Mouse (Mus musculus): Measurements from ENCODE around the gene Nod1.

Gene Nod1

DNA sequence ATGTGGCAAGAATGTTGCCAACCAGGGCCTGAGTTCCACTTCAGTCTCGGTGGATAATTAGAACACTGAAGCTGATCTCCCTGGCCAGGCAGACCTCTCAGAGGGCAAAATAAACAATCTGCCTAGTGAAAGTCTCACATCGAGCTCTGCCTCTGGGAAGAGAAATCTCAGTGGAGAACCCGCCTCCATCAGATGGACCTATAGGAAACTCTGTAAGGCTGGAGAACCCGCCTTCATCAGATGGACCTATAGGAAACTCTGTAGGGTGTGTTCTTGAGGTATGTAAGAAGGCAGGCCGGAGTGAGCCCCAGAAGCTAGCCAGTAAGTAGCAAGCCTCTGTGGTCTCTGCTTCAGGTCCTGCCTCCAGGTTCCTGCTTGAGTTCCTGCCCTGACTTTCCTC lies 37.5 kb downstream of the Nod1 start:
- DNase-seq: no peak

DNA sequence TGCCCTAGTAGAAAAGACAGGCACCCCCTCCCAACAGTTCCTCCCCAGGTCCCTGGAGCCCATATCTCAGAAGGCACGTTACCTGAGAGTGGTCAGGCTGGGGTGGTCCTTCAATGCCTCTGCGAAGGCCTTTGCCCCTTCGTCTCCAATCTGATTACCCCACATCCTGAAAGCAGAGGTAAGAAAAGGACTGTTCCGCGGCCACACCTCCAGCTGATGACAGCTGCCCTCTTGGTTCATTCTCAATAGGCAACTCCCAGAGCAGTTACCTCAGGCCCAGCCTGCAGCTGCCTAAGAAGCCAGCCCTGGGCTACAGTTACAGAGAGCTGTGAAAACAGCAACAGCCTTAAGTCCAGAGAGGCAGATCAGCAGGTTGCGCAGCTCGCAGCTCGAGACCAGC lies 38.1 kb downstream of the Nod1 start:
- no peak for DNase-seq

DNA sequence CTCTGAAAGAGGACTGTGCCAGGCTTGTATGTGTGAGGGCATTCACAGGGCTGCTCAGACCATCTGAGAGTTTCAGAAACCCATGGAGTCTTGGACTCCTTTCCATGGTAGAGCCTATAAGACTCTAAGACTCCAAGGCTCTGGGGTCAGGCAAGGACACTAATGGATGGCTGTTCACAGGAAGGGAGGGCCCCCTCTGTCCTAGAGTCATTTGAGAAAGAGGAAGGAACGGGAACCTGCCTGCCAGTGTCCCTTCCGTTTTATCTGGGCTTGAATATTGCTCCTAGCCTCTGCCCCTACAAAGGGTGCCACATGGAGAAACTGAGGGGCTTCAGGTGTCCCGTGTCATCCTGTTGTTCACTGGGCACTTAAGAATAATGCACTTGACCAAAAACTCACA lies 38.5 kb downstream of the Nod1 start:
- no peak for DNase-seq

DNA sequence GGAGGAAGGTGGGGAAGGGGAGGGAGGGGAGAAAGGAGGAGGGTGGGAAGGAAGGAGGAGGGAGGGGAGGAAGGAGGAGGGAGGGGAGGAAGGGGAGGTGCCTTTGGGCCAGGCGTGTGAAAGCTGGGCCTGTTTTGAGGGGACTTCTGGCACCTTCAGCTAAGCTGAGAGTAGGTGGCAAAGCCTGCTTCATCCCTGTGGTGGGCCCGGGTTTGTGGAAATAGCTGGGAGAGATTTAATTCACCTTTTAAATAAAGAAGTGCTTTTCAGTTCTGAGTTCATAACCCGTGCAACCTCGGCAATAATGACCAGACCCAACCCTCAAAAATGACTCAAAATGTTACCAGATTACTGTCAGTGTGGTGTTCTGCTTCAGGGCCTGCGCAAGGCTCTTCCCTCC lies 39.2 kb downstream of the Nod1 start:
- no peak for DNase-seq

DNA sequence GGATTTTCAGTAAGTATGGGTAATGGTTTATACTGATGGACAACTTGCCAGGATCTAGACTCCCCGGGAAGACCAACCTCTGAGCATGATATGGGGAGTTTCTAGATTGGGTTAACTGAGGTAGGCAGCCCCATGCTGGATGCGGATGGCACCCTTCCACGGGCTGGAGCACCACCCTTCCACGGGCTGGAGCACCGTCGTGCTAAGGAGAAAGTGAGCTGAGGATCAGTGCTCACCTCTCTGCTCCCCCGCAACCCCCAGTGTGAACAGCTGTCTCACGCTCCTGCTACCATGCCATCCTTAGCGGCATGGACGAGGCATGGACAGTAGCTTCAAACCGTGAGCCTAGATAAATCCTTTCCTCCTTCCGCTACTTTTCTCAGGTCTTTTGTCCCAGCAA lies 39.9 kb downstream of the Nod1 start:
- DNase-seq: no peak

DNA sequence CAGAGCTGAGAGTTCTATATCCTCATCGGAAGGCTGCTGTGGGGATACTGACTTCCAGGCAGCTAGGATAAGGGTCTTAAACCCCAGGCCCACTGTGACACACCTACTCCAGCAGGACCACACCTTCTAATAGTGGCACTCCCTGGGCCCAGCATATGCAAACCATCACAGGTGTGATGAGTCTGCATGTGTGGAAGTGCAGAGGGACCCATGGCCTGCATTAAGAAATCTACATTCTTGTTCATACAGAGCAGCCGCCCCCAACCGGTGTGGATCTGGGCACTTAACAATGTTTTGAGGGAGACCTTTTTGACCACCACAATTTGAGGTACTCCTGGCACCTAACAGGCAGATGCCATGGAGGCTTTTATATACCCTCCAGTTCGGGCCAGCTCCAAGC lies 40.8 kb downstream of the Nod1 start:
- DNase-seq: no peak

DNA sequence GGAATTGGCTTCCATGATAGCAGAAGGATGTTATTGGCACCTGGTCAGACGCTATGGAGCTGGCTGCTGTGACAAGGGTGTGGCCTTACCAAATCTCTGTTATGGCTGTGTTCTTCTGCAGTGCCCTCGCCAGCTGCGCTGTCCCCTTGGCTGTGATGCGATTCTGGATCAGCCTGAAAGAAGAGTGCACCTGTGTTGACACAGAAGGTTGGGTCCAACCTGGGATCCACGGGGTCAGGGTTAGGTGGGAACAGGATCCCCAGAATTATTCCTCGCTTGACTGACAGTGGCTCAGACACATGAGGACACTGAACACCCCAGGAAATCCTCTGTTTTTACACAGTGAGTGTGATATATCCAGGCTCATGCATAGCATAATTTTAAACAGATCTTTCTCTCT lies 44.5 kb downstream of the Nod1 start:
- no peak for DNase-seq

DNA sequence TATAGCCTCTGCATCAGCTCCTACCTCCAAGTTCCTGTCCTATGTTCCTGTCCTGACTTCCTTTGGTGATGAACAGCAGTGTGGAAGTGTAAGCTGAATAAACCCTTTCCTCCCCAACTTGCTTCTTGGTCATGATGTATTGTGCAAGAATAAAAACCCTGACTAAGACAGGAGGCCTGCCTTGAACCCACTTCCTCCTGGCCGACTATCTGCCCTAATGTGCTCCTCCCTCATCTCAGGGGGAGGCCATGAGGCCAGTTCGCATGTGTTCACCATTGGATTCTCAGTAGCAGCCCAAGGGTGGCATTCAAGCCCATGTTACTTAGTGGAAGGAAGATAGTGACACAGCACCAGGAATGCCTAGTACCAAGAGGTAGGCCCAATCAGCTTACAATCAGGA lies 45.5 kb downstream of the Nod1 start:
- no peak for DNase-seq

DNA sequence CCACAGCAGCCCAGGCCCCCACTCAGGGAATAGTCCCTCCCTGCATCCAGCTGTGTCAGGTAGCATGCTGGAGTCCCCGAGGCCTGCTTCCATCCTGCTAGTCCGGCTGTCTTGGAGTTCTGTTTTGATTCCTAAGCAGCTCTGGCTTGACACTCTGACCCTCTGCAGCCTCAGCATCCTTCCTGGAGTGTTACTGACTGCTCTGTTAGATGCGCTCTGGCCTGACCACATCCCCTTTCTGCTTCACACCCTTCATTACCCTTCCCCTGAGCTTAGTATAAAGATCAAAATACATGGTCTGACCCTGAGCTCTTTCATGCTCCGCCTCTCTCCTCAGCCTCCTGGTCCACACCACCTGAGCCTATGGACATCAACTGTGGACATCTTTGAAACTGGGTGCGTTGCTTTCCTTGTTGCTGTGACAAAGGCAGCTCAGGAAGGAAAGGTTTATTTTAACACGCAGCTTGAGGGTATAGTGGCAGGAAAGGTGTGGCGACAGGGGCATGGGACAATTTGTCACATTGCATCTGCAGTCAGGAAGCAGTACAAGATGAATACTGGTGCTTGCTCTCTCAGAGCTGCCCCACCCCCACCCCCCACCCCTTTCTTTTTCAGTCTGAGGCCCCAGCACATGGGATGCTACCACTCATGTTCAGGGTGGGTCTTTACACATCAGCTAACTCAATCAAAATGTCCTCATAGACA lies 46.5 kb downstream of the Nod1 start:
- DNase-seq: no peak

DNA sequence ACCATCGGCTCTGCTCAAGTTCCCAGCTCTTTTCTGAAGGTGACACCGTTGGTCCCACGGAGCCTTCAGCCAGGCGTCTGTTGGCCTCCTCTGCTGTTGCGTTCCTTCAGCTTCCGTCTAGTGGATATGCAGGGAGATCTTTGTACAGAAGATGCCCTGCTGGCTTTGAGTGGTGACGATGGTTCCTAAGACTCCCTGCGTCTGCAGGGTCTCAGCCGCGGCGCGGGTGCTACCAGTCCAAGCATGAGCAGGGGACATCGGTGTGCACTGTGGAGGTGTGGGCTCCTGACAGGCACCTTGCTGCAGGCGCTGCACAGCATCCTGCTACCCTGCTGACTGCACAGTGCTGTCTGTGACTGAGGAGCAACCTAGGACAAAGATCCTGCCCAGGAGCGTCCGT lies 47.9 kb downstream of the Nod1 start:
- no peak for DNase-seq

DNA sequence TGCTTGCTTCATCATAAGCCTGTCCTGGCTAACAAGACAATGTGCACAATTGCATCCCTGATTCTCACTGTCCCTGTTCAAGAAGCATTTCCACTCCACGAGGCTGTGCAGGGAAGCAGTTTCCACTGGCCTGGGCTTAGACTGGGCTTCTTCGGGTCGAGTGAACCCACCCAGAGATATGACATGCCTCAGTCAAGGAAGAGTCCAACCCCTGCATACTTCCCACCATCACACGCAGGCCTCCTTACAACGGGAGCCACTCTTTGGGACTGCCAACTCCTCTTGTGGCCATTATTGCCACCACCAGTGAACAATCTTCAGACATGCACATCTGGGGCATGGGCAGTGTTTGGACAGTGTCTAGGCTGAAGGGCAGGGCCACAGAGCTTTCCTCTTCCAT lies 53.9 kb downstream of the Nod1 start:
- DNase-seq: no peak

DNA sequence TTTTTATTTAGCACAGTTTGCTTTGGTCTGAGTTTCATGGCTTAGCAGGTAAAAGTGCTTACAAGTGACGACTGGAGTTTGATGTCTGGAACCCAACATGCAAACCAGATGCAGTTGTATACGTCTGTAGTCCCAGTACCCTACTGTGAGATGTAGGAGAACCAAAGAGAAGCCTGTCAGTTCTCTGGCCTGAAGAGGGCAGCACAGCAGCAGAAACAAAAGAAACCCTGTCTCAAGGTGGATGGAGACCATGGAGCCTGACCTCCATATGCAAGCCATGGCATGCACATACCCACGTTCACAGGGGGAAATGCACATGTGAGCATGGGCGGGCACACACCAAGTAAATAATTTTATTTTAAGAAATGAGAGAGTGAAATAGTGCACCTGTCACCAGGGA lies 54.9 kb downstream of the Nod1 start:
- no peak for DNase-seq

DNA sequence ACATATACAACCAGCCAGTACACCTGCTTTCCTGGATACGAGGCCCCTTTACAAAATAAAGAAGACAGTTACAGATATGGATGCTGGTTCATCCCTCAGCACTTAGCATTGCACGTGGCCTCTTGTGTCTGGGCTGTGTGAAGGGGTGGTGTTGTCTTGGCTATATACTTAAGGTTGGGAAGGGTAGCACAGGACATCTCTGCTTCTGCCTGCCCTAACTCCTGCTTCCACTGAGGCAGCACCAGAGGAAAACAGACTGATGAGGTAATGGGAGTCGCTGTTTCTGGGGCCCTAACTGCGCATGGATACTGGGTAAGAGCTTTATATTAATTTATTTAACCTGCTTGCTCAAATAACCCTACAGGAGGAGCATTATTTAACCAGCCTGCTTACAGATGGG lies 55.5 kb downstream of the Nod1 start:
- DNase-seq: no peak

DNA sequence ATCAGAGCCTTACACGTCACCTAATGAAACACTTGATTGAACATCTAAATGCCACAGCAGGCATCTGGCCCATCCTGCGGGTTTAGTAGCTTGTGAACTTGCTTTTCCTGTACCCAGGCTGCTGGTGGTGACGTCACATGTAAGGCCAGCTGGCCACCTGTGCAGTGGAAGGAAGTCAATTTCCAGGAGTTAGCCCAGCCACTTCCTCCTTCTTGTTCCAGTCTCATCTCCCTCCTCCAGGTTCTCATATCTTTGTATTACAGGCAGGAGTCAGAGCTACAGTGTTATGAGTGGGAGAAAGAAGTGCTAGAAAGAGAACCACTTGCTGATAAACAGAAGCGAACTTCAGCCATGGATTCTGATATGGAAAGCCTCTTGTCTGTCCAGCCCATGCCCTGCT lies 56.2 kb downstream of the Nod1 start:
- DNase-seq: no peak

DNA sequence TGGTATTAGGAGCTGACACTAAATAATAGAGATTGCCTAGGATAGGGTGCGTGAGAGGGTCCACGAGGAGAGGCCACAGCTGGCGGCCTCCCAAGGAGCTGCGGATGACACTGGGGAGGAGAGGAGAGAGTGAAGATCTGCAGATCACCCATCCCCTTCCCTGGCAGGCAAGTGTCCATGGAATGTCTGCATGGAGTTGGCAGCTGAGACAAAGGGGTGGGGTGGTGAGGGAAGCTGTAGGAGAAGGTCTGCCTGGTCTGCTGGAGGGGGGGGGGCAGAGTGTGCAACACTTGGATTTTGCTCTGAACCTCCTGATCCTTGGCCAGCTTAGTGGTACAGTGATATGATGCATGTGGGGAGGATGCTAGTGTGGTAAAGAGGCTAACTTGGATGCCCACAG lies 57.4 kb downstream of the Nod1 start:
- no peak for DNase-seq

DNA sequence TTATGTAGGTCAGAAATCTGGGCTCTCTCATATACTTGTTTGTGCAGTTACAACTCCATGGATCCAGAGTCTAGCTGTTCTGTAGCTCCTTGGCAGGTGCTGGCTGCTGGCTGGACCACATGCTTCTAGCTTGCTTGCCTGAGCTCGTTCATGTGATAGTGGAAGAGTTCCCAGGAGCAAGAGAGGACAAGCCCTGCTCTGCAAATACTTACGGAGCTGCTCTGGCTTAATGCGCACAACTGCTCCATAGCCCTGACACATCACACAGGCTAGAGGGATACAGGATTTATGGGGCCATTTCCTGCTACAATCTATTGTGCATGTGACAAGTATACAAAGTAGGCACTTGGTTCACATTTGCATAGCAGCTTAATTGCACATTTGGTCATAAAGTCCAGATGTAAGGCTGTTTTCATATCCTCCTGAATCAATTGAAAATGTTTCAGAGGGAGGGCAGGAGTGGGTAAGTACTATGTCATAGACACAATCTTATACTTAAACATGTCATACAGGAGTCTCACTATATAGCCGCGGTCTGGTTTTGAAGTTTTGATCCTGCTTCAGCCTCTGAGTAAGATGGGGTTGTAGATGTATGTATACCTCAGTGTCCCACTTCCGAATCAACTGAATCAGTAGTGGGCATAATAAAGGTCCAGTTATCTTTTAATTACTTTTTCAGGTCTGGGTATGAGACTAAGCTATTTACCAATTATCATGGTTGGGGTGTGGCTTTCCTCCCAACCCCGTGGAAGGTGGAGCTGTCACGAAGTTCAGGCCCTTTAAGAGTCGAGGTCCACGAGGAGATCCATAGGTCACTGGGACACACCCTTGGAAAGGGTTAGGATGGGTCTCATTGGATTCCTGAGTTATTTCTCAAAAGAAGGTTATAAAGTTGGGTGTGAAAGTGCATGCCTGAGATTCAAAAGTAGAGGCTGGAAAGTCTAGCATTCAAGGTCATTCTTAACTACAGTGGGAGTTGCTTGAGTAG lies 66.1 kb downstream of the Nod1 start:
- no peak for DNase-seq

DNA sequence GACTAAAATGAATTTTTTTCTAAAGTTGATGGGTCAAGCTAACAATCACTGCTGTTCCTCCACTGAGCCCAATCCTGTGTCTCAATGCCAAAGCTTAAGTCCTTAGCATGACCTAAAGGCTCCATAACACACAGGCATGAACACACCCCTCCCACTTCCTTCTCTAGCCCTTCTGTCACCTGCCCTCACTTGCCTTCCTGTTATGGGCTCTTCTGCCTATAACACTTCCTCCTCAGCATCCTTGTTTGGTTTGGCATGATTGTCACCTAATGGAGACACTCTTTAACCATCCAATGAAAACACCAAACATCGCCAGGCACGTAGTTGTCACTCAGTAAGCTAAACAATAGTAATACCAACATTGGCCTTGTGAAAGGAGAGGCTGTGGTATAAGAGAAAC lies 69.9 kb downstream of the Nod1 start:
- no peak for DNase-seq

DNA sequence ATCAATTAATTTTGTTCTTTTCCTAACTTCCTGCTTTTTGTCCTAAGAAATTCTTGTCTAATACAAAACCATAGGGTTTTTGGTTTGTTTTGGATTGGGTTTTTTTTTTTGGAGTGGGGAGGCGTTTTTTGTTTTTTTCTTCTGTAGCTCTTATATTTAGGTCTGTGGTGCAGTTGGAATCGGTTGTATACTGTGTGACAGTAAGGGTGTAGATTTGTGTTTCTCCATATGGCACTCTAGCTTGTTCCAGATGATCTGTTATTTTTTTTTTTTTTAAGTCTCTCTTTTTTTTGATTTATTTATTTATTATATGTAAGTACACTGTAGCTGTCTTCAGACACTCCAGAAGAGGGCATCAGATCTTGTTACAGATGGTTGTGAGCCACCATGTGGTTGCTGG lies 72.2 kb downstream of the Nod1 start:
- no peak for DNase-seq

DNA sequence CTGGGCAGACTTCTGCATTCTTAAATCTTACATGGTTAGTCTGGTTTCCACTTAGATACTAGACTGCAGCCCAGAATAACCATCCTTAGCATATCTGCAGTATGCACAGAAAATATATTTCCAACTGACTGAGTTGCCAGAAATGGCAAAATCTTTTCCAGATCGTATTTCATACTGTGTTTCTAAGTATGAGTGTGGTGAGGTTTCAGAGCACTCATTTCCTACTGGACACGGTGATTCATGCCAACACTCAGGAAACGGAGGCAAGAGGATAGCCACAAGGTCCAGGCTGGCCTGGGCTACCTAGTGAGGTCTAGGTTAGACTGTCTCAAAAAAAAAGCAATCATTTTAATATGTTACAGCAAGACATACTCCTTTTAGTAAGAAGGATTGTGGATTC lies 81.0 kb downstream of the Nod1 start:
- no peak for DNase-seq

DNA sequence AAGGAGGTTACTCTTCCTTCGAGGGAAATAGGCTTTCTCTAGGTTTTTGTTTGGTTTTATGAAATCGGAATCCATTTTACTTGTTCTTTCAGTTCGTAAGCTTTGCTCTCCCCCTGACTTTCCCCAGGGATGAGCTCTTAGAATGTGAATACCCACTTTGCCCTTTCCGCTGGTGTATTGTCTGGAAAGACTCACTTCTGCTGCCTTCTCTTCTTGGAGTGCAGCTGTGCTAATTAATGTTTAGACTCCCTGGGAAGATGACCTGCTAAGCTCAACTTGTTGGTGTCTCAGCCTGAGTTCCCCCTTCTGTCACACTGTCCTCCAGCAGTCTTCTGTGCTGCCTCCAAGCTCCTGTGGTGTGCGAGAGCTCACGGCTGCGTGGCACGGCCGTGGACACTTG lies 82.2 kb downstream of the Nod1 start:
- DNase-seq: no peak

DNA sequence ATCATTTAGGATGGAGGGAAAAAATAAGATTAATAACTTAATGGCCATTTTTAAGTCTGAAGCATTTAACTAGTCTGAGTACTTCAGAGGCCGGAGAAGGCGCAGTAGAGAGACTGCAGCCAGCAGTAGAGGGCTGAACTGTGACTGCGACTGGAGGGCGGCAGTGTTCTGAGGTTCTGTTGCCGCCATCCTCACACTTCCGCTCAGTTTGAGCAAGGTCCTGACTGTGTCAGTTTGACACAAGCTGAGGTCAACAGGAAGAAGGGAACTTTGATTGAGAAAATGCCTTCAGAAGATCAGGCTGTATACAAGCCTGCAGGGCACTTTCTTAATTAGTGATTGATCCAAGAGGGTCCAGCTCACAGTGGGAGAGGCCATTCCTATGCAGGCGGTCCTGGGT lies 86.2 kb downstream of the Nod1 start:
- no peak for DNase-seq

DNA sequence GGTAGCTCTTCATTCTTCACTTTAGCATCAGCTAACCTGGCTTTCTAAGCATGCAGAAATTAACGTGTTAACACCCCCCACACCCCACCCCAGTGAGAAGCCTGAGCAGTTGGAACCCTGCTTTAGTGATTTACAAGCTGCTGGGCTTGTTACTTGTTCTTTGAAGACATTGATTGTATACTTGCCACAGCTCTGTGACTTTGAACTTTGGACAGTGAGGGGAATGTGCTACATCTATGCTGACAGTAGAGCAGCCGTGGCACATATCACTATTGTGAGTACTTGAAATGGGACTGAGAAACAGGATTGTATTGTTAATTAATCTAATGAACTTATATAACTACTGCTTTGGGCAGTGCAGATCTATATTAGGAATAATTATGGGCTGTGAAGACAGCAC lies 89.0 kb downstream of the Nod1 start:
- DNase-seq: no peak

DNA sequence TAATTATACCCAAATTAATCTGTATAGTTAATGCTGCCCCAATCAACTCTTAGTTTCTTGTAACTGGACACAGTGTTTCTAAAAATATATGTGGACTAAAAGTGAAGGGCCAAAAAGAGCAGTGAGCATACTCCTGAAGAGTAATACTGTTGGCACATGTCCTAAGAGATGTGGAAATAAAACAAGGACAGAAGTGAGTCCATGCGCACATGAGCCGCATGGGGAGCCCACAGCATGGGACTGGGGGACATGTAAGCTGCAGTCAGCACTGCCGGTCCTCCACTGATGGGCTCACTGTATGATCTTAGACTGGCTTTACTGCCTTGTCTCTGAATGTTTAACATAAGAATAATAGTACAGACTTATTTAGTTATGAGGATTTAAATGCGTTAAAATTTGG lies 92.3 kb downstream of the Nod1 start:
- DNase-seq: no peak

DNA sequence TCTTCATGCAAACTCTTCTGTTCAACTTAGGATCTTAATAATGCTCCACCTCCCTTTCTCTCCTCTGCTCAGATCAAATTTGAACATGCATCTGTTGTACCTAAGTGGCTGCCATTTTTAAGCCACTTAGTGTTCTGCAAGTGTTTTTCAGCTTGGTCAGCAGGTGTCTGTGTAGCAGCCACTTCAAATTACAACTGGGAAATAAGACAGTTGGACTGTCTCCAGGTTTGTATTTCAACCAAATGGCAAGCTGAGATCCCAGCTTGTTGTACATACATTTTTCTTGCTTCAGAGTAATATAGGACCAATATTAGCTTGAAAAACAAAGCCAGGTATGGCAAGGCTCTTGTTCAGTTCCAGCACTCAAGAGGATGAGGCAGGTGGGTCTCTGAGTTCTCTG lies 93.9 kb downstream of the Nod1 start:
- DNase-seq: no peak

DNA sequence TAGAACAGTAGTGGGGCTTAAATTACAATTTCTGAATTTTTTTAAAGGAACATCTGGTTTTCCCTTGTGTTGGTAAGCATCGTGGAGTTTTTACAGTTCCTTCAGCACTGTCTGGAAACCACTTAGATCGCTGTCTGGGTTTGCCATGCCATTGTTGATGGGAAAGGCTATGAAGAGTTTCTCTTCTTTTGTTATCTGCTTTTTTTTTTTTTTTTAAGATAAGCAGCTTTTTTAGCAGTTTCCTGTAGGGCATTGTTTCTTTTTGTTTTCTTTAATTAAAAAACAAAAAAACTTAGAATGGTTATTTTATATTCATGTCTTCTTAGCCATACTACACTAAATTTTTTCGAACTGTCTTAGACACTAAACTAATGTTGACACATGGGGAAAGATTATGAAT lies 94.8 kb downstream of the Nod1 start:
- DNase-seq: no peak

Data from cerebellum, adult 11-12 months (tissue).